Mouse (Mus musculus): ENCODE data around the gene Hoxc9. TPM values are rescaled to one million over a fixed set of nuclear protein-coding genes. Genes with fewer than 3 reads are reported as not detected.

Hoxc9 gene
- total and polyA plus RNA-seq, 3 experiments, result 0.12 to 0.26 TPM; not detected in 1

- no peaks in the 10 kb centered on the region for H3K4me1 ChIP-seq (ENCODE audit: control insufficient read depth in 1 of 2, insufficient read depth in 2 of 2)
- no peak for TF ChIP-seq NRF1 (IDR thresholded peaks at IDR 0.05; ENCODE audit: low read depth, low read length)
- TF ChIP-seq ELF1 (IDR thresholded peaks at IDR 0.05; ENCODE audit: low read depth, low read length), result no peak
- TF ChIP-seq TBP (conservative IDR thresholded peaks at IDR 0.05; ENCODE audit: low read depth, low read length), result no peak
- no peak for TF ChIP-seq ZC3H11A (IDR thresholded peaks at IDR 0.05; ENCODE audit: low read depth, low read length)
- TF ChIP-seq TCF12 (IDR thresholded peaks at IDR 0.05; ENCODE audit: low read depth, low read length), result no peak
- TF ChIP-seq POLR2AphosphoS2 (IDR thresholded peaks at IDR 0.05; ENCODE audit: low read depth, low read length), result no peak
- TF ChIP-seq PAX5 (IDR thresholded peaks at IDR 0.05; ENCODE audit: low read length), result no peak
- TF ChIP-seq HCFC1 (IDR thresholded peaks at IDR 0.05; ENCODE audit: low read depth, low read length), result no peak
- no peak for TF ChIP-seq ZKSCAN1 (IDR thresholded peaks at IDR 0.05; ENCODE audit: borderline replicate concordance, low read depth, low read length)
- no peak for TF ChIP-seq MEF2A (IDR thresholded peaks at IDR 0.05; ENCODE audit: borderline replicate concordance, low read depth, low read length)
- TF ChIP-seq RCOR1 (conservative IDR thresholded peaks at IDR 0.05; ENCODE audit: low read depth, low read length), result no peak
- TF ChIP-seq POLR2A (IDR thresholded peaks at IDR 0.05; ENCODE audit: low read depth, low read length), result no peak
- TF ChIP-seq MAZ (IDR thresholded peaks at IDR 0.05; ENCODE audit: low read depth, low read length), result no peak
- no peak for TF ChIP-seq MXI1 (IDR thresholded peaks at IDR 0.05; ENCODE audit: low read depth, low read length)
- TF ChIP-seq MAX (IDR thresholded peaks at IDR 0.05; ENCODE audit: low read length), result no peak
- TF ChIP-seq MAFK (IDR thresholded peaks at IDR 0.05; ENCODE audit: insufficient replicate concordance, low read length), result no peak
- TF ChIP-seq BHLHE40 (IDR thresholded peaks at IDR 0.05; ENCODE audit: low read depth, low read length), result no peak
- peaks cover 91% of the 10 kb centered on the region for H3K27me3 ChIP-seq (replicated peaks)
- H3K9me3 ChIP-seq (replicated peaks; ENCODE audit: low read length), result peaks cover 11% of the 10 kb centered on the region
- dilution Hi-C loops (cut with MboI; ENCODE audit: extremely low pct_ligation_motif_present, extremely low pct_unique_long_range_greater_than_20kb, low sequenced_read_pairs) (no loop called here), in situ Hi-C loops (cut with MboI; ENCODE audit: low pct_ligation_motif_present, low pct_unique_long_range_greater_than_20kb, low sequenced_read_pairs) (no loop called here)
- H3K4me2 ChIP-seq (ENCODE audit: insufficient read depth, low read depth, poor library complexity, severe bottlenecking), result no peak overlapping the region
- no peak overlapping the region for H3K4me3 ChIP-seq (replicated peaks in 1 of 3; ENCODE audit: low read depth in 2 of 3, low read length in 2 of 3, poor library complexity in 1 of 3)
- H3K36me3 ChIP-seq (replicated peaks in 1 of 2; ENCODE audit: control insufficient read depth in 1 of 2, insufficient read depth in 1 of 2, low read length in 1 of 2), result no peaks in the 10 kb centered on the region
- DNase-seq (ENCODE audit: extremely low read depth), result no peak
- H3K27ac ChIP-seq (ENCODE audit: insufficient read depth, low read depth), result no peak overlapping the region
- H3K79me2 ChIP-seq (replicated peaks; ENCODE audit: control insufficient read depth, extremely low read depth, insufficient read depth, poor library complexity, severe bottlenecking), result no peaks in the 10 kb centered on the region
- no peak overlapping the region for H3K9ac ChIP-seq (ENCODE audit: insufficient read depth, low read depth)
Measured at GRCm38 (mm10) chr15:102937036-102937666, 39.1 kb upstream of the Hoxc9 start.

GRCm38 (mm10) chr15:102939256-102940155 is 36.7 kb upstream of the Hoxc9 start:
- Histone ChIP-seq H3K4me2 (ENCODE audit: insufficient read depth, low read depth, poor library complexity, severe bottlenecking) (no peak overlapping the region), H3K36me3 (replicated peaks in 1 of 2; ENCODE audit: control insufficient read depth in 1 of 2, insufficient read depth in 1 of 2, low read length in 1 of 2) (no peaks in the 10 kb centered on the region), H3K27me3 (replicated peaks) (peaks cover 90% of the 10 kb centered on the region), H3K79me2 (replicated peaks; ENCODE audit: control insufficient read depth, extremely low read depth, insufficient read depth, poor library complexity, severe bottlenecking) (no peaks in the 10 kb centered on the region), H3K4me1 (ENCODE audit: control insufficient read depth in 1 of 2, insufficient read depth in 2 of 2) (no peaks in the 10 kb centered on the region), H3K9ac (ENCODE audit: insufficient read depth, low read depth) (no peak overlapping the region), H3K27ac (ENCODE audit: insufficient read depth, low read depth) (no peak overlapping the region), H3K4me3 (replicated peaks in 1 of 3; ENCODE audit: low read depth in 2 of 3, low read length in 2 of 3, poor library complexity in 1 of 3) (no peak overlapping the region), H3K9me3 (replicated peaks; ENCODE audit: low read length) (peaks cover 11% of the 10 kb centered on the region)
- dilution Hi-C loops (cut with MboI; ENCODE audit: extremely low pct_ligation_motif_present, extremely low pct_unique_long_range_greater_than_20kb, low sequenced_read_pairs) (no loop called here), in situ Hi-C loops (cut with MboI; ENCODE audit: low pct_ligation_motif_present, low pct_unique_long_range_greater_than_20kb, low sequenced_read_pairs) (no loop called here)
- no peak for DNase-seq (ENCODE audit: extremely low read depth)
- no peak for TF ChIP-seq JUN (IDR thresholded peaks at IDR 0.05; ENCODE audit: insufficient read depth, low read depth, low read length)

Measured in CH12.LX (cell line).